Comparison of ENCODE assay signal across 31 mouse cellular contexts in the genomic region with DNA sequence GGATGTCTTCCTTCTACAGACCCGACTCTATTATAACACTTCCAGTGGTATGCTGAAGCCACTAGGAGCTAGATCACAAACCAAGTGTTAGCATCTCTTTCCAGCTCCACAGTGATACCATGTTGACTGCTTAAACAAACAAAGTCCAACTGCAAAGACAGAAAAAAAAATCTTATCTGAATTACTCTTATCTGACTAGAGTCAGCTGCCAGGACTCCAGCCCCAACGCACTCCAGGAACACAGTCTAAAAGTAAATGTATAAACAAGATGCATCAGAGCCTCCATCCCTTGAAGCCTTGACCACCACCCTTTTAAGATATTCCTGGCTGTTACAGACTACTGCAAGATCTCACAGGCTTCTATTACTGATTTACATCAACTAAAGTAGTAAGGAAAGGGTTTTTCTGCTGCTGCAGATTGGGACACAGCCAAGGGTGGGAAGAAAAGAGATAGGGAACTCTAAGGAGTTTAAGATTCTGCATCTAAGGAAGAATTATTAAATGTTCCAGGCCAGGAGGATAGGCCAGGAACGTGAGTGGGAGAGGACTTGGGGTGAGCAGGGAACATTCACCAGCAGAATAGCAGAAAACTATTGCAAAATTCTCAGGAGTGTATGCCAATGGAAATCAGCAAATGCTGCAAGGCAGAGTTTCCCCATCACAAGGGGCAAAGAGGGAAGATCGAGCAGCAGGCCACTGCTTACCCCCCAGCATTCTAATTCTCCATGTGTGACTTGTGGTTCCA. TPM values are rescaled to one million over a fixed set of nuclear protein-coding genes. Genes with fewer than 3 reads are reported as not detected.
DNase-seq lines count a peak whose midpoint lies in the region; ATAC-seq and TF ChIP-seq lines count a peak whose summit lies in the region.
"Had no signal": no experiment of that assay in that cellular context is flagged by ENCODE, and none has a peak within 500 bp of the region (broad histone marks: within the 10 kb centered on the region; RNA-seq: fewer than 3 reads in every experiment).

No protein-coding gene starts in this region.

- DNase-seq in liver, adult 2 months (ENCODE audit: extremely low read depth, low read depth, low spot score), result peak; percentile 63
- DNase-seq in liver (no peak), adipocyte (ENCODE audit: low spot score) (peak; percentile 59)
- DNase-seq in testis, postnatal 14 days (ENCODE audit: low spot score), result peak; percentile 14
- DNase-seq in testis, postnatal 10 days (ENCODE audit: low spot score), result no peak
- DNase-seq: adrenal gland, postnatal 36 days; cerebellum, adult 2 months; cerebellum, postnatal 14 days; forebrain, postnatal 0 days; heart, postnatal 36 days; kidney, adult 8-10 months; kidney, postnatal 10 days; layer of hippocampus, adult 9-11 months; right cerebral cortex, adult 18-20 months; spleen, adult 18-20 months; thymus, postnatal 4 days had no signal

- H3K79me2 ChIP-seq in liver, adult 2 months (ENCODE audit: control insufficient read depth, insufficient read depth, low read length), result no peaks in the 10 kb centered on the region

- H3K4me1 ChIP-seq in liver, adult 2 months (ENCODE audit: control insufficient read depth, insufficient read depth, low read length), result no peaks in the 10 kb centered on the region; the same call in 1 of the 2 replicates
- peaks cover 4% of the 10 kb centered on the region for H3K4me1 ChIP-seq in neural tube, embryonic 15.5 days
- no peaks in the 10 kb centered on the region for H3K4me1 ChIP-seq in midbrain, embryonic 13.5 days (replicated peaks)
- H3K4me1 ChIP-seq: embryonic facial prominence, embryonic 10.5 days; embryonic facial prominence, embryonic 15.5 days; forebrain, embryonic 12.5 days; hindbrain, embryonic 12.5 days; limb, embryonic 15.5 days; liver, embryonic 15.5 days; midbrain, embryonic 15.5 days had no signal

- TF ChIP-seq CTCF in liver, adult 2 months (IDR thresholded peaks at IDR 0.05; ENCODE audit: low read depth, low read length), result no peak

- H3K4me3 ChIP-seq in liver, adult 2 months (ENCODE audit: insufficient read depth, low read depth, low read length), result no peak overlapping the region
- H3K4me3 ChIP-seq in neural tube, embryonic 15.5 days (replicated peaks), result no peak overlapping the region
- no peak overlapping the region for H3K4me3 ChIP-seq in midbrain, embryonic 13.5 days (replicated peaks)
- H3K4me3 ChIP-seq: embryonic facial prominence, embryonic 10.5 days; embryonic facial prominence, embryonic 15.5 days; forebrain, embryonic 12.5 days; hindbrain, embryonic 12.5 days; limb, embryonic 10.5 days; limb, embryonic 15.5 days; liver, embryonic 15.5 days; midbrain, embryonic 15.5 days had no signal

- no peak overlapping the region for H3K4me2 ChIP-seq in neural tube, embryonic 15.5 days
- no peak overlapping the region for H3K4me2 ChIP-seq in midbrain, embryonic 13.5 days (replicated peaks)
- H3K4me2 ChIP-seq: embryonic facial prominence, embryonic 15.5 days; forebrain, embryonic 12.5 days; hindbrain, embryonic 12.5 days; limb, embryonic 15.5 days; liver, embryonic 15.5 days; midbrain, embryonic 15.5 days had no signal

- no peaks in the 10 kb centered on the region for H3K36me3 ChIP-seq in liver, adult 2 months (ENCODE audit: control insufficient read depth, insufficient read depth, low read length)
- H3K36me3 ChIP-seq in neural tube, embryonic 15.5 days, result no peaks in the 10 kb centered on the region
- no peaks in the 10 kb centered on the region for H3K36me3 ChIP-seq in midbrain, embryonic 13.5 days
- H3K36me3 ChIP-seq: embryonic facial prominence, embryonic 10.5 days; embryonic facial prominence, embryonic 15.5 days; forebrain, embryonic 12.5 days; hindbrain, embryonic 12.5 days; limb, embryonic 10.5 days; limb, embryonic 15.5 days; liver, embryonic 15.5 days; midbrain, embryonic 15.5 days had no signal

- no peak for TF ChIP-seq POLR2A in liver, adult 2 months (IDR thresholded peaks at IDR 0.05; ENCODE audit: extremely low read depth, insufficient read depth, low read length)

- ATAC-seq in neural tube, embryonic 15.5 days (ENCODE audit: low FRiP score), result no peak
- ATAC-seq in midbrain, embryonic 13.5 days, result no peak
- ATAC-seq: forebrain, postnatal 0 days; hindbrain, postnatal 0 days; intestine, embryonic 16.5 days; midbrain, embryonic 15.5 days; Patski had no signal

- 22% methylated on average over 4 of the region's 4 CpGs for WGBS in liver, adult 2 months
- 82% methylated on average over 4 of the region's 4 CpGs for WGBS in neural tube, embryonic 15.5 days
- WGBS in midbrain, embryonic 13.5 days, result 79% methylated on average over 4 of the region's 4 CpGs

- no peaks in the 10 kb centered on the region for H3K27me3 ChIP-seq in liver, adult 2 months (ENCODE audit: control insufficient read depth, insufficient read depth, low read length)
- no peaks in the 10 kb centered on the region for H3K27me3 ChIP-seq in neural tube, embryonic 15.5 days (replicated peaks)
- 0 out of 2 replicates have a peak, but pooled peaks cover 2% of the 10 kb centered on the region for H3K27me3 ChIP-seq in midbrain, embryonic 13.5 days
- H3K27me3 ChIP-seq: CH12.LX; embryonic facial prominence, embryonic 15.5 days; hindbrain, embryonic 12.5 days; limb, embryonic 15.5 days; liver, embryonic 15.5 days; Patski had no signal

- H3K27ac ChIP-seq in liver, adult 2 months (replicated peaks; ENCODE audit: insufficient read depth, low read depth, low read length), result no peak overlapping the region
- H3K27ac ChIP-seq in neural tube, embryonic 15.5 days (replicated peaks), result no peak overlapping the region
- H3K27ac ChIP-seq in midbrain, embryonic 13.5 days, result no peak overlapping the region
- H3K27ac ChIP-seq: embryonic facial prominence, embryonic 10.5 days; embryonic facial prominence, embryonic 15.5 days; forebrain, embryonic 12.5 days; hindbrain, embryonic 12.5 days; hindbrain, postnatal 0 days; limb, embryonic 10.5 days; limb, embryonic 15.5 days; liver, embryonic 15.5 days; midbrain, embryonic 15.5 days; stomach, postnatal 0 days had no signal

- no peaks in the 10 kb centered on the region for H3K9me3 ChIP-seq in neural tube, embryonic 15.5 days (replicated peaks)
- no peaks in the 10 kb centered on the region for H3K9me3 ChIP-seq in midbrain, embryonic 13.5 days
- H3K9me3 ChIP-seq: embryonic facial prominence, embryonic 10.5 days; embryonic facial prominence, embryonic 15.5 days; forebrain, embryonic 12.5 days; hindbrain, embryonic 12.5 days; limb, embryonic 10.5 days; limb, embryonic 15.5 days; liver, embryonic 15.5 days; midbrain, embryonic 15.5 days had no signal

- no peak overlapping the region for H3K9ac ChIP-seq in liver, adult 2 months (ENCODE audit: low read depth, low read length)
- no peak overlapping the region for H3K9ac ChIP-seq in neural tube, embryonic 15.5 days (replicated peaks)
- H3K9ac ChIP-seq in midbrain, embryonic 13.5 days (replicated peaks), result no peak overlapping the region
- H3K9ac ChIP-seq: embryonic facial prominence, embryonic 15.5 days; forebrain, embryonic 12.5 days; forebrain, postnatal 0 days; hindbrain, embryonic 12.5 days; limb, embryonic 15.5 days; liver, embryonic 15.5 days; midbrain, embryonic 15.5 days had no signal

RNA-seq across cellular contexts. Expression of a gene that starts 56.1 kb away (rescaled TPM):
- total RNA-seq in liver, adult 2 months (2014; rRNA removed), result 12.8 and 15.6 TPM in 2 replicates
- polyA plus RNA-seq in liver, adult 2 months (2012; rRNA removed), result 3.9 and 4.0 TPM in 2 replicates
- polyA plus RNA-seq in neural tube, embryonic 15.5 days (2015; fragmentation: Nextera tagmentation; extraction: Ambion mirVana), result 29.5 and 30.1 TPM in 2 replicates
- polyA plus RNA-seq in midbrain, embryonic 13.5 days (2015; fragmentation: Nextera tagmentation; extraction: Ambion mirVana), result 5.3 and 5.4 TPM in 2 replicates

Comparison
In these comparisons a context has a peak if more than half of its experiments do, and no peak if none do; other contexts are left out.
1. DNase-seq: peak in liver, adult 2 months (single experiment), testis, postnatal 14 days (single experiment) and adipocyte (single experiment); none in liver (single experiment) and testis, postnatal 10 days (single experiment).